Mouse (Mus musculus): ENCODE data around the gene Gtdc1. TPM values are rescaled to one million over a fixed set of nuclear protein-coding genes. Genes with fewer than 3 reads are reported as not detected.

Gtdc1 gene
- polyA plus RNA-seq, 1 experiment: 5.7 TPM

DNA sequence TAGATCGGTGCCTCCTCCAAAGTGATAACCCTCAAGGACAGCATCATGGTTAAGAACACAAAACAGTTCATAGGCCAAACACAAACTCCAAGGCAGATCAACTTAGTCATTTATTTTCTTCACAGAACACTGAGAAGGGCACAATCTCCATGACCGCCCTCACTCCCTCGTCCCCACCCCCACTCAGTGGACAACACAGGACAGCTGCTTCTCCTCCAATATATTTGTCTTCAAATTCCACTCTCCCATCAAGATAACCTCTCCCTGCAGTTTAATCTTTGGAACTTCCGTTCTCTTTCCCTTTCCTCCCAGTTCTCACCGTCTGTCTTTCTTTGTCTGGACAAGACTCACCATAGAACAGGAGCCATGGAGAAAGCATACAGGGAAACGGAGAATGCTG is 378.1 kb downstream of the Gtdc1 start:
- TF ChIP-seq POLR2A (IDR thresholded peaks at IDR 0.05; ENCODE audit: low read depth, low read length): no peak
- TF ChIP-seq CTCF (IDR thresholded peaks at IDR 0.05; ENCODE audit: extremely low read depth, insufficient read depth, insufficient read length, insufficient replicate concordance): no peak
- DNase-seq (ENCODE audit: low read depth in 1 of 2, low spot score in 2 of 2): no peak
- Histone ChIP-seq H3K4me1 (ENCODE audit: control insufficient read depth, insufficient read depth, insufficient read length) (no peaks in the 10 kb centered on the region), H3K36me3 (ENCODE audit: control insufficient read depth, insufficient read depth, low read length) (no peaks in the 10 kb centered on the region), H3K4me3 (ENCODE audit: extremely low read depth, insufficient read depth, insufficient read length) (no peak overlapping the region), H3K27me3 (ENCODE audit: control insufficient read depth, insufficient read depth, low read length) (no peaks in the 10 kb centered on the region), H3K27ac (ENCODE audit: insufficient read depth, low read length) (no peak overlapping the region)
- WGBS: 93% methylated on average over 6 of the region's 6 CpGs

- TF ChIP-seq POLR2A (IDR thresholded peaks at IDR 0.05; ENCODE audit: low read depth, low read length) (no peak), CTCF (IDR thresholded peaks at IDR 0.05; ENCODE audit: extremely low read depth, insufficient read depth, insufficient read length, insufficient replicate concordance) (no peak)
- Histone ChIP-seq H3K4me3 (ENCODE audit: extremely low read depth, insufficient read depth, insufficient read length) (no peak overlapping the region), H3K27me3 (ENCODE audit: control insufficient read depth, insufficient read depth, low read length) (no peaks in the 10 kb centered on the region), H3K27ac (ENCODE audit: insufficient read depth, low read length) (no peak overlapping the region), H3K36me3 (ENCODE audit: control insufficient read depth, insufficient read depth, low read length) (no peaks in the 10 kb centered on the region), H3K4me1 (ENCODE audit: control insufficient read depth, insufficient read depth, insufficient read length) (no peaks in the 10 kb centered on the region)
- DNase-seq (ENCODE audit: low read depth in 1 of 2, low spot score in 2 of 2): no peak
These were observed 384.7 kb downstream of the Gtdc1 start for GRCm38 (mm10) chr2:44542775-44543174.

- H3K27me3 ChIP-seq (ENCODE audit: control insufficient read depth, insufficient read depth, low read length): no peaks in the 10 kb centered on the region
- no peak overlapping the region for H3K27ac ChIP-seq (ENCODE audit: insufficient read depth, low read length)
- 88% methylated on average over 6 of the region's 6 CpGs for WGBS
- no peak for TF ChIP-seq POLR2A (IDR thresholded peaks at IDR 0.05; ENCODE audit: low read depth, low read length)
- no peak for TF ChIP-seq CTCF (IDR thresholded peaks at IDR 0.05; ENCODE audit: extremely low read depth, insufficient read depth, insufficient read length, insufficient replicate concordance)
- DNase-seq (ENCODE audit: low read depth in 1 of 2, low spot score in 2 of 2): no peak
- H3K36me3 ChIP-seq (ENCODE audit: control insufficient read depth, insufficient read depth, low read length): no peaks in the 10 kb centered on the region
- H3K4me1 ChIP-seq (ENCODE audit: control insufficient read depth, insufficient read depth, insufficient read length): no peaks in the 10 kb centered on the region
- no peak overlapping the region for H3K4me3 ChIP-seq (ENCODE audit: extremely low read depth, insufficient read depth, insufficient read length)
These were observed 385.7 kb downstream of the Gtdc1 start for GRCm38 (mm10) chr2:44541726-44542125.

- no peaks in the 10 kb centered on the region for H3K4me1 ChIP-seq (ENCODE audit: control insufficient read depth, insufficient read depth, insufficient read length)
- H3K4me3 ChIP-seq (ENCODE audit: extremely low read depth, insufficient read depth, insufficient read length): no peak overlapping the region
- no peak for TF ChIP-seq CTCF (IDR thresholded peaks at IDR 0.05; ENCODE audit: extremely low read depth, insufficient read depth, insufficient read length, insufficient replicate concordance)
- TF ChIP-seq POLR2A (IDR thresholded peaks at IDR 0.05; ENCODE audit: low read depth, low read length): no peak
- no peaks in the 10 kb centered on the region for H3K36me3 ChIP-seq (ENCODE audit: control insufficient read depth, insufficient read depth, low read length)
- no peak overlapping the region for H3K27ac ChIP-seq (ENCODE audit: insufficient read depth, low read length)
- H3K27me3 ChIP-seq (ENCODE audit: control insufficient read depth, insufficient read depth, low read length): no peaks in the 10 kb centered on the region
- WGBS: 93% methylated on average over 6 of the region's 6 CpGs
- DNase-seq (ENCODE audit: low read depth in 1 of 2, low spot score in 2 of 2): no peak
These were observed 386.6 kb downstream of the Gtdc1 start for GRCm38 (mm10) chr2:44540881-44541280.

- WGBS: 86% methylated on average over 5 of the region's 5 CpGs
- H3K27ac ChIP-seq (ENCODE audit: insufficient read depth, low read length): no peak overlapping the region
- no peak for DNase-seq (ENCODE audit: low read depth in 1 of 2, low spot score in 2 of 2)
- no peaks in the 10 kb centered on the region for H3K4me1 ChIP-seq (ENCODE audit: control insufficient read depth, insufficient read depth, insufficient read length)
- H3K4me3 ChIP-seq (ENCODE audit: extremely low read depth, insufficient read depth, insufficient read length): no peak overlapping the region
- TF ChIP-seq POLR2A (IDR thresholded peaks at IDR 0.05; ENCODE audit: low read depth, low read length): no peak
- no peak for TF ChIP-seq CTCF (IDR thresholded peaks at IDR 0.05; ENCODE audit: extremely low read depth, insufficient read depth, insufficient read length, insufficient replicate concordance)
- H3K36me3 ChIP-seq (ENCODE audit: control insufficient read depth, insufficient read depth, low read length): no peaks in the 10 kb centered on the region
- H3K27me3 ChIP-seq (ENCODE audit: control insufficient read depth, insufficient read depth, low read length): no peaks in the 10 kb centered on the region
These were observed 388.3 kb downstream of the Gtdc1 start for GRCm38 (mm10) chr2:44539121-44539634.

DNA sequence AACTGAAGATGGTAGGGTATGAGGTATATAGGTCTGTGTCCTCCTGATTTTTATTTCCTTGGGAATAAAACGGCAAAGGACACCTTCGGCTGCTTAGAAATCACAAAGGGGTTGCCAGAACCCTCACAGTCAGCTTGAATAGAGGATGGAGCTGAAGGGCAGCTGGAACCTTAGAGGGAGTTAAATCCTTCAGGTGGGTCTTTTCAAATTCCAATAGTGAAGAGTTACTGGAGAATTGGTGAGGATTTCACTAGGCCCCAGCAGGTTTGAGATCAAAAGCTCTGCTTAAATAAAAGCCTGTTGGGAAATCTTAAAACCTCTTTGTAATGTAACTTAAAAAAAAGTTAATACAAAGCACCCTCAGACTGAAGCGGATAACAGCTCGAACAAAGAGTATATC is 389.3 kb downstream of the Gtdc1 start:
- TF ChIP-seq CTCF (IDR thresholded peaks at IDR 0.05; ENCODE audit: extremely low read depth, insufficient read depth, insufficient read length, insufficient replicate concordance): no peak
- TF ChIP-seq POLR2A (IDR thresholded peaks at IDR 0.05; ENCODE audit: low read depth, low read length): no peak
- Histone ChIP-seq H3K4me1 (ENCODE audit: control insufficient read depth, insufficient read depth, insufficient read length) (no peaks in the 10 kb centered on the region), H3K4me3 (ENCODE audit: extremely low read depth, insufficient read depth, insufficient read length) (no peak overlapping the region), H3K36me3 (ENCODE audit: control insufficient read depth, insufficient read depth, low read length) (no peaks in the 10 kb centered on the region), H3K27ac (ENCODE audit: insufficient read depth, low read length) (no peak overlapping the region), H3K27me3 (ENCODE audit: control insufficient read depth, insufficient read depth, low read length) (no peaks in the 10 kb centered on the region)
- no peak for DNase-seq (ENCODE audit: low read depth in 1 of 2, low spot score in 2 of 2)
- WGBS: 96% methylated on average over 4 of the region's 4 CpGs

GRCm38 (mm10) chr2:44535760-44536159 is 391.7 kb downstream of the Gtdc1 start:
- no peak for DNase-seq (ENCODE audit: low read depth in 1 of 2, low spot score in 2 of 2)
- WGBS: 97% methylated on average over 11 of the region's 11 CpGs
- Histone ChIP-seq H3K27me3 (ENCODE audit: control insufficient read depth, insufficient read depth, low read length) (no peaks in the 10 kb centered on the region), H3K4me1 (ENCODE audit: control insufficient read depth, insufficient read depth, insufficient read length) (no peaks in the 10 kb centered on the region), H3K4me3 (ENCODE audit: extremely low read depth, insufficient read depth, insufficient read length) (no peak overlapping the region), H3K36me3 (ENCODE audit: control insufficient read depth, insufficient read depth, low read length) (no peaks in the 10 kb centered on the region), H3K27ac (ENCODE audit: insufficient read depth, low read length) (no peak overlapping the region)
- TF ChIP-seq POLR2A (IDR thresholded peaks at IDR 0.05; ENCODE audit: low read depth, low read length) (no peak), CTCF (IDR thresholded peaks at IDR 0.05; ENCODE audit: extremely low read depth, insufficient read depth, insufficient read length, insufficient replicate concordance) (no peak)

Measured in spleen, adult 2 months (tissue).